Mouse (Mus musculus) left cerebral cortex, postnatal 10 days (tissue): ENCODE measurements at regions not wholly inside any gene's neighbourhood (a gene's known extent, or its start where the extent isn't known, plus 50 kb on each side); places are given as distances from the start of the nearest gene placed in this dataset.

Experiments
- DNase-seq, 2 experiments: peaks; one replicate each; pipeline ENCODE4 v3.0.0; 2021 to 2022; ENCODE audit warnings: low spot score in 2 of 2, mixed read lengths in 1 of 2; ENCODE audit errors: extremely low spot score in 1 of 2
- intact Hi-C: fragments of 180-260 bp; cut with DNase I; formaldehyde crosslinking; loops from one replicate; pipeline ENCODE4 v1.15.1; 2025

GRCm38 (mm10) chr1:39097499-39097898, 96.0 kb upstream of the Npas2 start:
- DNase-seq, result peak; percentile 32 to 74
- intact Hi-C loops, result loop anchor here (5.0 kb wide), 1 partner anchor 70 kb away; no protein-coding TSS in a partner anchor

- intact Hi-C loops, result loop anchor here (5.0 kb wide), 1 partner anchor 71 kb away; no protein-coding TSS in a partner anchor
- no peak for DNase-seq
Observed at GRCm38 (mm10) chr1:39098154-39098553, 95.4 kb upstream of the Npas2 start.

- DNase-seq, result no peak
- intact Hi-C loops, result loop anchor here (5.0 kb wide), 1 partner anchor 72 kb away; no protein-coding TSS in a partner anchor
Observed at GRCm38 (mm10) chr1:39099246-39099645, 94.3 kb upstream of the Npas2 start.

GRCm38 (mm10) chr1:39100492-39100891, 93.0 kb upstream of the Npas2 start:
- DNase-seq, result no peak
- intact Hi-C loops, result loop anchor here (5.0 to 10.0 kb wide), 2 partner anchors 92 to 234 kb away; partner anchors contain the start of gene Npas2

GRCm38 (mm10) chr1:39102126-39102905, 91.2 kb upstream of the Npas2 start:
- intact Hi-C loops, result loop anchor here (5.0 to 10.0 kb wide), 2 partner anchors 90 to 232 kb away; partner anchors contain the start of gene Npas2
- DNase-seq, result no peak

GRCm38 (mm10) chr1:39102989-39103910, 90.3 kb upstream of the Npas2 start:
- DNase-seq, result no peak
- intact Hi-C loops, result loop anchor here (5.0 to 10.0 kb wide), 2 partner anchors 89 to 232 kb away; partner anchors contain the start of gene Npas2

GRCm38 (mm10) chr1:39105546-39106371, 87.8 kb upstream of the Npas2 start:
- DNase-seq, result no peak
- intact Hi-C loops, result loop anchor here (5.0 to 10.0 kb wide), 2 partner anchors 72 to 229 kb away; no protein-coding TSS in a partner anchor

GRCm38 (mm10) chr1:39106372-39106643, 87.2 kb upstream of the Npas2 start:
- DNase-seq, result no peak
- intact Hi-C loops, result loop anchor here (5.0 to 10.0 kb wide), 2 partner anchors 71 to 228 kb away; no protein-coding TSS in a partner anchor

- DNase-seq, result no peak
- intact Hi-C loops, result loop anchor here (5.0 to 10.0 kb wide), 2 partner anchors 71 to 228 kb away; no protein-coding TSS in a partner anchor
Observed at GRCm38 (mm10) chr1:39106650-39107049, 86.9 kb upstream of the Npas2 start.

- intact Hi-C loops, result no loop called here
- no peak for DNase-seq
Observed at GRCm38 (mm10) chr1:39116319-39116718, 77.2 kb upstream of the Npas2 start.

- DNase-seq, result no peak
- intact Hi-C loops, result no loop called here
Observed at GRCm38 (mm10) chr1:39122316-39123015, 71.1 kb upstream of the Npas2 start.

GRCm38 (mm10) chr1:39123081-39123812, 70.3 kb upstream of the Npas2 start:
- intact Hi-C loops, result no loop called here

GRCm38 (mm10) chr1:39123813-39124146, 69.8 kb upstream of the Npas2 start:
- no peak for DNase-seq
- intact Hi-C loops, result no loop called here

More at GRCm38 (mm10) chr1:39123081-39123812, 70.3 kb upstream of the Npas2 start:
- DNase-seq, result no peak

GRCm38 (mm10) chr1:39134521-39134920, 59.0 kb upstream of the Npas2 start:
- intact Hi-C loops, result no loop called here
- no peak for DNase-seq

- DNase-seq, result no peak
Observed at GRCm38 (mm10) chr1:39143054-39143453, 50.5 kb upstream of the Npas2 start.

GRCm38 (mm10) chr1:39143626-39144025, 49.9 kb upstream of the Npas2 start:
- intact Hi-C loops, result no loop called here
- no peak for DNase-seq

More at GRCm38 (mm10) chr1:39143054-39143453, 50.5 kb upstream of the Npas2 start:
- intact Hi-C loops, result no loop called here
